Mouse (Mus musculus): ENCODE measurements around the gene Nfia.

The Nfia gene

GRCm38 (mm10) chr4:97766100-97766499 is 6.4 kb upstream of the Nfia start:
- no peak for DNase-seq (ENCODE audit: low spot score)

- DNase-seq (ENCODE audit: low spot score), result no peak
Observed at GRCm38 (mm10) chr4:97767025-97767424, 5.5 kb upstream of the Nfia start.

GRCm38 (mm10) chr4:97767516-97767915 is 5.0 kb upstream of the Nfia start:
- no peak for DNase-seq (ENCODE audit: low spot score)

GRCm38 (mm10) chr4:97769861-97770260 is 2.7 kb upstream of the Nfia start:
- no peak for DNase-seq (ENCODE audit: low spot score)

GRCm38 (mm10) chr4:97771426-97771825 is 1.1 kb upstream of the Nfia start:
- DNase-seq (ENCODE audit: low spot score), result no peak

GRCm38 (mm10) chr4:97772084-97772484 is 450 bp upstream of the Nfia start:
- peak; percentile 98 for DNase-seq (ENCODE audit: low spot score)

GRCm38 (mm10) chr4:97773110-97773593 is 618 bp downstream of the Nfia start:
- DNase-seq (ENCODE audit: low spot score), result peak; percentile 93

- DNase-seq (ENCODE audit: low spot score), result no peak
Observed at GRCm38 (mm10) chr4:97773791-97774190, 1.3 kb downstream of the Nfia start.

- DNase-seq (ENCODE audit: low spot score), result no peak
Observed at GRCm38 (mm10) chr4:97774446-97774950, 2.0 kb downstream of the Nfia start.

GRCm38 (mm10) chr4:97775059-97775458 is 2.5 kb downstream of the Nfia start:
- peak; percentile 81 for DNase-seq (ENCODE audit: low spot score)

GRCm38 (mm10) chr4:97775494-97776265 is 3.1 kb downstream of the Nfia start:
- DNase-seq (ENCODE audit: low spot score), result no peak

- DNase-seq (ENCODE audit: low spot score), result no peak
Observed at GRCm38 (mm10) chr4:97776388-97777080, 4.0 kb downstream of the Nfia start.

GRCm38 (mm10) chr4:97777081-97777705 is 4.7 kb downstream of the Nfia start:
- peak; percentile 65 for DNase-seq (ENCODE audit: low spot score)

GRCm38 (mm10) chr4:97777706-97778176 is 5.2 kb downstream of the Nfia start, which contains the start of gene E130114P18Rik:
E130114P18Rik (minus strand) TSS chr4:97778078.
- peak; percentile 65 for DNase-seq (ENCODE audit: low spot score)

- no peak for DNase-seq (ENCODE audit: low spot score)
Observed at GRCm38 (mm10) chr4:97778211-97779002, 5.9 kb downstream of the Nfia start.

- DNase-seq (ENCODE audit: low spot score), result no peak
Observed at GRCm38 (mm10) chr4:97779003-97779930, 6.7 kb downstream of the Nfia start.

GRCm38 (mm10) chr4:97780024-97780423 is 7.5 kb downstream of the Nfia start:
- DNase-seq (ENCODE audit: low spot score), result no peak

GRCm38 (mm10) chr4:97780666-97781435 is 8.3 kb downstream of the Nfia start:
- no peak for DNase-seq (ENCODE audit: low spot score)

- DNase-seq (ENCODE audit: low spot score), result no peak
Observed at GRCm38 (mm10) chr4:97782069-97782468, 9.5 kb downstream of the Nfia start.

GRCm38 (mm10) chr4:97782497-97782896 is 10.0 kb downstream of the Nfia start:
- DNase-seq (ENCODE audit: low spot score), result no peak

All from urinary bladder, postnatal 14 days (tissue).